Mouse (Mus musculus): Measurements from ENCODE around the gene Nicn1.
"Not testable (repeated sequence)": the region's sequence is repeated elsewhere in the genome, so short reads cannot be mapped to it uniquely, and the experiment has no call there.

The Nicn1 gene

GRCm38 (mm10) chr9:108290016-108290750 is at the start of gene Nicn1:
TSS of gene Nicn1 (plus strand) at chr9:108290429.
- peak; percentile 93 for DNase-seq

- no peak for DNase-seq
Measured at GRCm38 (mm10) chr9:108244540-108244939, 45.7 kb upstream of the Nicn1 start.

GRCm38 (mm10) chr9:108244984-108245383 is 45.2 kb upstream of the Nicn1 start:
- no peak for DNase-seq

- DNase-seq: no peak
Measured at GRCm38 (mm10) chr9:108248957-108249356, 41.3 kb upstream of the Nicn1 start.

GRCm38 (mm10) chr9:108251877-108252276 is 38.4 kb upstream of the Nicn1 start:
- no peak for DNase-seq

GRCm38 (mm10) chr9:108252766-108253165 is 37.5 kb upstream of the Nicn1 start:
- no peak for DNase-seq

GRCm38 (mm10) chr9:108260526-108260925 is 29.7 kb upstream of the Nicn1 start:
- DNase-seq: no peak

GRCm38 (mm10) chr9:108261865-108262264 is 28.4 kb upstream of the Nicn1 start:
- no peak for DNase-seq

GRCm38 (mm10) chr9:108262494-108263049 is 27.7 kb upstream of the Nicn1 start:
- DNase-seq: no peak

- DNase-seq: no peak
Measured at GRCm38 (mm10) chr9:108263131-108263681, 27.0 kb upstream of the Nicn1 start.

GRCm38 (mm10) chr9:108263690-108264190 is 26.5 kb upstream of the Nicn1 start, which contains the start of gene Dag1:
TSS of gene Dag1 (minus strand) at chr9:108263958.
- DNase-seq: peak; percentile 99

GRCm38 (mm10) chr9:108264191-108264921 is 25.9 kb upstream of the Nicn1 start:
- peak; percentile 61 for DNase-seq

- DNase-seq: no peak
Measured at GRCm38 (mm10) chr9:108266261-108266935, 23.8 kb upstream of the Nicn1 start.

GRCm38 (mm10) chr9:108267691-108268090 is 22.5 kb upstream of the Nicn1 start:
- DNase-seq: no peak

GRCm38 (mm10) chr9:108268701-108269100 is 21.5 kb upstream of the Nicn1 start:
- DNase-seq: not testable (repeated sequence)

- no peak for DNase-seq
Measured at GRCm38 (mm10) chr9:108271941-108272340, 18.3 kb upstream of the Nicn1 start.

GRCm38 (mm10) chr9:108272691-108273090 is 17.5 kb upstream of the Nicn1 start:
- DNase-seq: no peak

- no peak for DNase-seq
Measured at GRCm38 (mm10) chr9:108273485-108273884, 16.7 kb upstream of the Nicn1 start.

GRCm38 (mm10) chr9:108274476-108275330 is 15.5 kb upstream of the Nicn1 start:
- no peak for DNase-seq

GRCm38 (mm10) chr9:108275331-108275659 is 14.9 kb upstream of the Nicn1 start:
- DNase-seq: no peak

GRCm38 (mm10) chr9:108278697-108279450 is 11.4 kb upstream of the Nicn1 start:
- DNase-seq: no peak
